Mouse (Mus musculus): Measurements from ENCODE around the gene Timm13. TPM values are rescaled to one million over a fixed set of nuclear protein-coding genes. Genes with fewer than 3 reads are reported as not detected.

Timm13 gene
- total RNA-seq, 2 experiments from 2014 or later = 139 TPM

DNA sequence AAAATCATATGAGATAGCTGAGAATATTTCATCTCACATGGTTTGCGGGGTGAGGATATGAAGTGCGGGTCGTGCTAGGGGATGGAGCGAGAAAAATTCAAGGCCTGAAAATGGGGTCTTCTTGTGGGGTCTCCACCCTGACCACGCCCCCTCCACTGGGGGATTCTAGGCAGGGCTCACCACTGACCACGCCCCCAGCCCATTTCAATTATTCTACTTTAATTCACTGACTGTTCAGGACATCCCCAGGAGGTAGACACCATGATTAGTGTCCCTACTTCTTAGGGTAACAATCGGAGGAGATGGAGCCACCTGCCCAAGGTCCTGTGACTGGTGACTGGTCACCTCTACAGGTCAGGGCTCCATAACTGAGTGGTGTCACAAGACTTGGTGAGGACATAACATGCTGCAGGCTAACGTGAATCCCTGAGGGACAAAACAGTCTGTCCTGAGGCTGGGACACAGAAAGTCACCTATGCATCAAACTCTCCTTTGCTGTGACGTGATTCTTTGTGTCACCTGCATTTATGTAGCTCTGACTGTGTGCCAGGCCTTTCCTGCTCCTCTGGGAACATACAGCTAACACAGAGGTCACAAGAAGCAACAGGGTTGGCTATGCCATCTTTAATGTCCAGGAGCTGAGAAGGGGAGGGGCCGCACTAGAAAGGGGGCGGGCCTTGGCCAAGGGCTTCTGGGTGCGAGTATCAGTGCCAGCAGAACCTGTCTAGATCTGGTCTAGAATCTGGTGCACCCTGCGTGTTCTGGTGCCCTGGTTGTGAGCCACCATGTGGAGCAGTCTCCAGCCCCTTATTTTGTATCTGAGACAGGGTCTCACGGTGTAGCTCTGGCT is 33.6 kb upstream of the Timm13 start:
- intact Hi-C loops (cut with DNase I) = no loop called here

DNA sequence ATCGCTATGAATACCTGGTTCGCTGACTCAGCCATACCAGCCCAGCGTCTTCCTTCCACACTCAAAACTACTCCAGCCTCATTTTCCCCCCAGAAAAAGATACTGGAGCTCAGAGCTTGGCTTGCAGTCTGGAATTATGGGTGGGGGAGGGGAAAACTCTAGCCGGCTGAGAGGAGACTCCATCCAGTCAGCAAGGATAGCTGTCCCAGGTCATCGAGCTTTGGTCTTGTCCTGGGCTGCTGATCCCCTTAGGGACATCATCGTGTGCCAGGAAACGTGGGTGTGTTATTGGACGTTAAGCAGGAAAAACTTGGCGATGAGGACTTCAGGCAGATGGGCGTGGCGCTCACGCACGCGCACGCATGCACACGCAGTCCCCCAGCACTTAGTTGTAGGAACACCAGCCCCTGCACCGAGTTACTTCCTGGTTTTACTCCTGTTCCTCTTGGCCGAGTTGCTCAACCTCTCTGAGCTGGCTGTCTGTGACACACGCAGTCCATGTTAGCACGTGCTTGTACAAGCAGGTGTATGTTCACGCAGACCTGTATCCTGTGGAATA is 32.7 kb upstream of the Timm13 start:
- peak in 1 of 2 experiments; percentile 17 for DNase-seq (ENCODE audit: low spot score in 2 of 2)
- intact Hi-C loops (cut with DNase I) = no loop called here

More for the DNA sequence above, 33.6 kb upstream of the Timm13 start:
- no peak for DNase-seq (ENCODE audit: low spot score in 2 of 2)

DNA sequence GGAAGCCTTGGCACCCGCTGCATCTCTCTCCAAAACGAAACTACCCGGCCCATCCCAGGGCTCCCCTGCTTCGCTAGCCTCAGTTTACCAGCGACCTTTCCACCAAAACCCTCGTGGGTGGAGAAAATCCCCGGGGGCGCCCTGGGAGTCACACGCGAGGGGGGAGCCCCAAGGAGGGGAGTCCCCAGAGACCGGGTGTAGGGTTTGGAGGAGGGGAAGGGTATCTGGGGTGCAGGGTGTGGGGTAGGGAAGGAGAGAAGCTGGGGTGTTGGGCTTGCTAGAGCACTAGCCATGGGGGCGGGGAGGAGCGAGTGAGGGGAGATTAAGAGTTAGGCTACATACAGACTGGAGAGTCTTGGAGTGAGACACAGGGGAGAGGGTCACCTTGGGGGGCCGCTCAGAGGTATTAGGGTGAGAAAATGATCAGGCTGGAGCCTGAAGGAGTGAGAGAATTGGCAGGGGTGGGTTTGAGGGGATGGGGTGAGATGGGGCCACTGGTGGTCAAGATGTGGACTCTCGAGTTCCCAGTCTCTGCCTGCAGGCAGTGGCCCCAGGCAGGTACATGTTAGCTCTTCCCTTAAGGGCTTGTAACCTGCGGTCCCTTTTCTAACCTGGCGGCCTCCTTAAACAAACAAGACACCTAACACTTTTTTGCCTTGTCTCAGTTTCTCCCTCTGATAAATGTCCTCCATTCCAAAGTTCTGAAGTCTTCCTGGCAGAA is 32.1 kb upstream of the Timm13 start:
- intact Hi-C loops (cut with DNase I) = no loop called here
- no peak for DNase-seq (ENCODE audit: low spot score in 2 of 2)

DNA sequence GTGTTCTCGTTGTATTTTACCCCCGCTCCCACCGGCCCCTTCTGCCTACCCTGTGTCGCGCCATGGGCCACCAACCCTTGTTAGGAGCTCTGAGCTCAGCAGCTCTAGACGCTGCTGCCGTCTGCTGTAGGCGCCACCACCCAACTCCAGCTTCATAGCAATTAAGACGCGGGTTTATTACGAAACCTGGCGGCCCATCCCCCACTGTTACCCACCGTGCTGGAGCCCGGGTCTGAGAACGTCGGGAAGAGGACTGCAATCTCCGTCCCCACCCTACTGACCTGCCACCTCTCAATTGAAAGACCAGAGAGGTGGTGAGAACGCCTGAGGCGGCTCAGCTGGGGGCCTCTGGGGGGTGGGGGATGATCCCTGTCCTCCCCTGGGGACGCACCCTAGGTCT is 31.4 kb upstream of the Timm13 start:
- DNase-seq (ENCODE audit: low spot score in 2 of 2) = no peak
- intact Hi-C loops (cut with DNase I) = no loop called here

GRCm38 (mm10) chr10:80931695-80932094 is 30.9 kb upstream of the Timm13 start:
- DNase-seq (ENCODE audit: low spot score in 2 of 2) = no peak
- intact Hi-C loops (cut with DNase I) = no loop called here

DNA sequence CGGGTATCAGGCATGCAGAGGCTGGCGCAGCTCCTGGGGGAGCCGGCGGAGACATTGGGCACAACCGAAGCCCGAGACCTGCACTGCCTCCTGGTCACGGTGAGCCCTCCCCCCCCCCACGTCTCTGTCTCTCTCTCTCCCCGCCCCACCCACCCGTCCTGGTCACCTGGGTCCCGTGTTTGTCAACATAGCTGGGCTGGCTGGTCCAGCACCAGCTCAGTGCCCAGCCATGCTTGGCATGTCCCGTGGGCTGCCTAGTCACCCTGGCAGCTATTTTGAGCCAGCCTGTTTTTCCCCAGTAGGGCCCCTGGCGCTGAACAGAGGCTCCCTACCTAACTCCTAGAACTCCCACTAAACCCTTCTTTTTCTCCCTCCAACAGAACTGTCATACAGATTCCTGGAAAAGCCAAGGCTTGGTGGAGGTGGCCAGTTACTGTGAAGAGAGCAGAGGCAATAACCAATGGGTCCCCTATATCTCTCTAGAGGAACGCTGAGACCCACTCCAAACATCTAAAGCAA is 30.4 kb upstream of the Timm13 start:
- intact Hi-C loops (cut with DNase I) = no loop called here
- peak in 1 of 2 experiments; percentile 32 for DNase-seq (ENCODE audit: low spot score in 2 of 2)

DNA sequence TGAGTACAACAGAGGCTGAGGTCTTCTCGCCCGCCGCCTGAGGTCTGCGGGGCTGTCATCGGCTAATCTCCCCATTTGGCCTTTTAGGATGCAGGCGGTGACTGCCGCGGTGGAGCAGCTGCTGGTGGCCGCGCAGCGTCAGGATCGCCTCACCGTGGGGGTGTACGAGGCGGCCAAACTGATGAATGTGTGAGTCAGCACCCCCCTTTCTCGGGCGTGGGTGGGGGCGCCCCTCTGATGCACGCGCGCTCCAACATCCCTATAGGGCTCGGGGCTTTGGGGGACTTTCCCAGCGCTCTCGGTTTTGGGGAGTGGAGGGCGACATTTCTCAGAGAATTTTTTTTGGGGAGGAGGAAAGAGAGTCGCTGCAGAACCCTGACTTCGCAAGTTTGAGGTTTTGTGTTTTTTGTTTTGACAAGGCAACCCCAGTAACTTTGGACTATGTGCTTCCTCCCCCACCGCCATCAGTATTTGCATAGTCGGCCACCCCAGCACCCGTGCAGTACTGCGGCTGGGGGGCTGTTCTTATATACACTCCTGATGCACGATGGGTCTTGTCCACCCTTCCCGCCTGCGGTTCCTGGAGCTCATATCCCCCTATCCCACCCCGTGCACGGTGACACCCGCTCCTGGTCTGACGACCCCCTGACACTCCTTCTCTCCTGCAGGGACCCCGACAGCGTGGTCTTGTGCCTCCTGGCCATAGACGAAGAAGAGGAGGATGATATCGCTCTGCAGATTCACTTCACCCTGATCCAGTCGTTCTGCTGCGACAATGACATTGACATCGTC is 29.8 kb upstream of the Timm13 start:
- peak in 1 of 2 experiments; percentile 72 for DNase-seq (ENCODE audit: low spot score in 2 of 2)
- intact Hi-C loops (cut with DNase I) = no loop called here

DNA sequence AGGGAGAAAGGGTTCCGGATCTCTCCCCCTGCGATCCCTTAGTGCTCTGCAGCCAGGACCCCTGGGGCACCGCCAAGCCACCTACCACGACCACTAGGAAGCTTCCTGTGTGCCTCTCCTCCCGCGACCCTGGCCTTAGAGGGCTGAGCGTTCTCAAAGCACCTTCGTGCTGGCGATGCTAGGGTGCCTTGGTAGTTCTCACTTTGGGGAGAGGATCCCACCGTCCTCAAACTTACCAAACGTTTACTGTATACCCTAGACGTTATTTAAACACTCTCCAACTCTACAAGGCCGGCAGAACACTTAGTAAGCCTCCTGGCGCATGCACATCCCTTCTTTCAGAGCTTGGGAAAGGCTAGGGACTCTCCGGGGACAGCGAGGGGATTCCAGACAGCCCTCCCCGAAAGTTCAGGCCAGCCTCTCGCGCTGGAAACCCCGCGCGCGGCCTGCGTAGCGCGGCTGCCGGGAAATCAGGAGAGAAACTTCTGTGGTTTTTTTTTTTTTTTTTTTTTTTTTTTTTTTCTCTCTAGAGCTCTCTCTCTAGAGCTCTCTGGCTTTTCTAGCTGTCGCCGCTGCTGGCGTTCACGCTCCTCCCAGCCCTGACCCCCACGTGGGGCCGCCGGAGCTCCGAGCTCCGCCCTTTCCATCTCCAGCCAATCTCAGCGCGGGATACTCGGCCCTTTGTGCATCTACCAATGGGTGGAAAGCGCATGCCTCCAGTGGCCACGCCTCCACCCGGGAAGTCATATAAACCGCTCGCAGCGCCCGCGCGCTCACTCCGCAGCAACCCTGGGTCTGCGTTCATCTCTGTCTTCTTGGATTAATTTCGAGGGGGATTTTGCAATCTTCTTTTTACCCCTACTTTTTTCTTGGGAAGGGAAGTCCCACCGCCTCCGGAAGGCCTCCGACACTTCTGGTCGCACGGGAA is 28.8 kb upstream of the Timm13 start, which contains the start of gene Gadd45b:
TSS of gene Gadd45b (plus strand) at position 775 of the 928 bp plus-strand sequence.
- intact Hi-C loops (cut with DNase I) = loop anchor here (1.0 to 2.0 kb wide), 3 partner anchors 59 to 245 kb away; no protein-coding TSS in a partner anchor
- peak; percentile 97 to 99 for DNase-seq (ENCODE audit: low spot score in 2 of 2)

- intact Hi-C loops (cut with DNase I) = loop anchor here (1.0 to 2.0 kb wide), 3 partner anchors 60 to 246 kb away; no protein-coding TSS in a partner anchor
These were observed 28.0 kb upstream of the Timm13 start for GRCm38 (mm10) chr10:80928586-80929298.

GRCm38 (mm10) chr10:80925472-80925871 is 24.7 kb upstream of the Timm13 start:
- DNase-seq (ENCODE audit: low spot score in 2 of 2) = no peak
- intact Hi-C loops (cut with DNase I) = no loop called here

More at GRCm38 (mm10) chr10:80928586-80929298, 28.0 kb upstream of the Timm13 start:
- peak; percentile 94 to 96 for DNase-seq (ENCODE audit: low spot score in 2 of 2)

DNA sequence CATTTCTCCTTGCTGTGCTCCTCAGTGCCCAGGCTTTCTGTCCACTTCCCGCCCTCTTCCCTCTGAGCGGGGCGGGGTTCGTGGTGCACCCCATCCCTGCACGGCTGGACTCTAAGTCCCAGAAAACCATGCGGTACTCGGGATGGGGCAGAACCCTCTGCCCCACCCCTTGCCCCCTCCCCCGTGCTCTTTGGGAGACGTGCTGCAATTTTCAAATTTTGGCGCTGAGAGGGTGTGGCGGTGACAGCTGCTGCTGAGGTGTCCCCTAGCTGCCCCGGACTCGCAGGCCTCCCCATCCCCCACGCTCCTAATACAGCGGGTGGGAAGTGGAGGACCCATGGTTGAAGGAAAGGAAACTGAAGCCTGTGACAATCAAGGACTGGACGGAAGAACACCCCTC is 21.2 kb upstream of the Timm13 start:
- DNase-seq (ENCODE audit: low spot score in 2 of 2) = no peak
- intact Hi-C loops (cut with DNase I) = no loop called here

DNA sequence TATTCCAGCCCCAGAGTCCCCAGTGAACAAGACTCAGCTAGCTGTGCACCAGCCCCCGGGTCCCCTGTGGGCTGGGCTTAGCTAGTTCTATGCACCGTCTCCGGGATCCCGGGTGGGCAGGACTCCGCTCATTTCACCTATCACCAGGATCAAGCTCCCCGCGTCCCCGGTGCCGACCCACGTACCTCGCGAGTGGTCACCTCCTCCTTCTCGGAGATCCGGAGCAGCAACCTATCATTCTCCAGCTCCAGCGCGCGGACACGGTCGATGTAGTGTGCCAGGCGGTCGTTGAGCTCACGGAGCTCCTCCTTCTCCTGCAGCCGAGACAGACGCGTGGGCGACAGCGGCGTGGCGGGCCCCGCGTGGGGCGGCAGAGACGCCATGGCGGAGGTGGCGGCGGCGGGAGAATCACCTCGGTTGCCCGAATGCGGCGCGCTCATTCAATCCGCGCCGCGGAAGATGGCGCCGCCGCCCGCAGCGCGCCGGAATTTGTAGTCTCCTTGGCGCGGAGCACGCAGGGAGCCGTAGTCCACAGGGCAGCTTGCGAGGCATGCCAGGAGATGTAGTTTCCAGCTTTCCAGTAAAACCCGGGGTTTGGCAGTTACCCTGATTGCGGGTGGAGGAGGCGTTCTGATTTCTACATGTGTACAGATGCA is 17.1 kb upstream of the Timm13 start, which contains the start of gene Lmnb2:
TSS of gene Lmnb2 (minus strand) at position 467 of the 656 bp plus-strand sequence.
- intact Hi-C loops (cut with DNase I) = no loop called here
- DNase-seq (ENCODE audit: low spot score in 2 of 2) = peak; percentile 85 to 91

GRCm38 (mm10) chr10:80917336-80917778 is 16.6 kb upstream of the Timm13 start:
- DNase-seq (ENCODE audit: low spot score in 2 of 2) = no peak
- intact Hi-C loops (cut with DNase I) = no loop called here

DNA sequence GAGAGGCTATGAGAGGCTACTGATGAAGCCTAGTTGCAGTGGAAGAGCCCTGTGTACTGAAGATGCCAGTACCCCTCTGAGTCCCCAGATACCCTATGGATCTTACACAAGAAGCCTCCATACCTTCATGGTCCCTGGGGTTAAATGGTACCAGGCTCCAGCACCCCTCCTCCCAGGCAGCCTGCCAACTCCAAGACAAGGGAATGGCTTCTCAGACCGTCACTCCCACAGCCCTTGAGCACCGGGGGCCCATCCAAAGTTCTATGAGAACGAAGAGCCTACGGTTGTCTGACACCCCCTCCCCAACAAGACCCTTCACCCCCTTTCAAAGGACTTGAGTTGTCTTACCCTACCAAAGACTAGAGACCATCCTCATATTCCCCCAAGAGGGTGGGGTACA is 15.0 kb upstream of the Timm13 start:
- intact Hi-C loops (cut with DNase I) = no loop called here
- DNase-seq (ENCODE audit: low spot score in 2 of 2) = no peak

- DNase-seq (ENCODE audit: low spot score in 2 of 2) = no peak
- intact Hi-C loops (cut with DNase I) = no loop called here
These were observed 14.5 kb upstream of the Timm13 start for GRCm38 (mm10) chr10:80915260-80915659.

DNA sequence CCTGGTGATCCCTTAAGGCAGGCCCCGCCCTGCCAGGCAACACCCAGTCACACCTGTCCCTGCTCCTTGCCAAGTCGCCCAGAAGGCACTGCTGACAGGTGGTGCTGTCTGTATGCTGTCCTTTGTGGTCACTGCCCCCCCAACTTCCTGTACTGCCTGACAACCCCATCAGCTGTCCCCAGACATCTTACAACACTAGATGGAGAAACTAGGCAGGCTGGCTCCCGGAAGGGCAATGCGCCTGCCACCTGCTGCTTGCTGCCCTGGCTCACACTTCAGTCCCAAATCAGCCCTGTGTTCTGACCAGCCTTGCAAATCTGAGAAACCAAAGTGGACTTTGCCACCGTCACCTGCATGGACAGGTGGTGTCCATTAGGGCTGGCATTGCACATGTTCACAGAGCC is 13.5 kb upstream of the Timm13 start:
- intact Hi-C loops (cut with DNase I) = no loop called here

More for the DNA sequence above, 13.5 kb upstream of the Timm13 start:
- DNase-seq (ENCODE audit: low spot score in 2 of 2) = no peak

All from left cerebral cortex, postnatal 25 days (tissue).